Mouse (Mus musculus) ES-CJ7 (cell line): Measurements from ENCODE around the gene Lamc1.

ENCODE experiments used
- DNase-seq: peaks from one replicate; pipeline ENCODE4 v3.0.0; 2011; ENCODE audit warnings: low read depth, low spot score

Gene Lamc1

GRCm38 (mm10) chr1:153192379-153192778, 140.2 kb downstream of the Lamc1 start:
- DNase-seq: no peak

- DNase-seq: peak; percentile 45
Observed at GRCm38 (mm10) chr1:153191943-153192329, 140.7 kb downstream of the Lamc1 start.

- peak; percentile 55 for DNase-seq
Observed at GRCm38 (mm10) chr1:153191237-153191942, 141.2 kb downstream of the Lamc1 start.

GRCm38 (mm10) chr1:153188081-153188480, 144.5 kb downstream of the Lamc1 start:
- DNase-seq: no peak

GRCm38 (mm10) chr1:153185828-153186803, 146.5 kb downstream of the Lamc1 start, which contains the start of gene Lamc2:
TSS of gene Lamc2 (minus strand) at chr1:153186447.
- peak; percentile 80 for DNase-seq

- DNase-seq: no peak
Observed at GRCm38 (mm10) chr1:153180586-153181289, 151.8 kb downstream of the Lamc1 start.

GRCm38 (mm10) chr1:153180160-153180559, 152.4 kb downstream of the Lamc1 start:
- no peak for DNase-seq

- peak; percentile 50 for DNase-seq
Observed at GRCm38 (mm10) chr1:153174801-153175200, 157.8 kb downstream of the Lamc1 start.

GRCm38 (mm10) chr1:153173276-153173675, 159.3 kb downstream of the Lamc1 start:
- no peak for DNase-seq

GRCm38 (mm10) chr1:153172291-153172731, 160.3 kb downstream of the Lamc1 start:
- DNase-seq: peak; percentile 66

- DNase-seq: no peak
Observed at GRCm38 (mm10) chr1:153171011-153171410, 161.6 kb downstream of the Lamc1 start.
